Mouse (Mus musculus) hindlimb bud, embryonic 11.5 days (tissue): ENCODE data around the gene Olfr889.
"Not testable (repeated sequence)": the region's sequence is repeated elsewhere in the genome, so short reads cannot be mapped to it uniquely, and the experiment has no call there.

Source experiments
- DNase-seq: peaks from one replicate; pipeline ENCODE4 v3.0.0-alpha.2; 2012; ENCODE audit warnings: low read depth, low spot score; ENCODE audit errors: extremely low spot score

The Olfr889 gene

DNA sequence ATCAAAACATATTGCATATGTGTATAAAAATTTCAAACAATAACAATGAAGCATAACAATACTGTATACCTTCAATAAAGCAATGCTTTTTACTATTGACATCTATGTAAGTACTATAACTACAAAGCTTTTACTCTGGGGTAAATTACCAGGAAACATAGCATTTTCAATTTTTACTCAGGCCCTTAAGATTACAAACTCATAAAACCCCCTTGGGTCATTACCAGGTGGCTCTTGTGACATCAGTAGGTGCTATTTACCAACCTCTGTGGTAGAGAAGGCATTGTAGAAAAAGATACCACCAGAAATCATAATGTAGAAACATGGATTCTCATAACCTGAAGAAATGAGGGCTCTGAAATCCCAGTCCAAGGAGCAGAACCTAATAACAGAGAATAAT is at the start of gene Olfr889:
Gene Olfr889 (plus strand): TSS at position 301 of the 400 bp plus-strand sequence.
- DNase-seq = no peak

DNA sequence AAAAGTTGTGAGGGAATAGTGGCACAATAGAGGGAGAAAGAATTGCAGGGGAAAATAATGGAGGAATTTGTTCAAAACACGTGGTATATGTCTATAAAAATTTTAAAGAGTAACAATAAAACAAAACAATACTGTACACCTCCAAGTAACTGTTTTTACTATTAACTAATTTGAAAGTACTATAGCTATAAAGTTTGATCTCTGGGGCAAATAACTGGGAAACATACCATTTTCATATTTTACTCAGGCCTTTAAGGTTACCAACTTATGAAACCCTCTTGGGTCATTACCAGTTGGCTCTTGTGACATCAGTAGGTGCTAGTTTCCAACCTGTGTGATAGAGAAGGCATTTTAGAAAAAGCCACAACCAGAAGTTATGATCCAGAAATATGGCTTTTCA is 31.2 kb upstream of the Olfr889 start, which contains the start of gene Olfr887:
Gene Olfr887 (plus strand): TSS at position 301 of the 400 bp plus-strand sequence.
- no peak for DNase-seq

DNA sequence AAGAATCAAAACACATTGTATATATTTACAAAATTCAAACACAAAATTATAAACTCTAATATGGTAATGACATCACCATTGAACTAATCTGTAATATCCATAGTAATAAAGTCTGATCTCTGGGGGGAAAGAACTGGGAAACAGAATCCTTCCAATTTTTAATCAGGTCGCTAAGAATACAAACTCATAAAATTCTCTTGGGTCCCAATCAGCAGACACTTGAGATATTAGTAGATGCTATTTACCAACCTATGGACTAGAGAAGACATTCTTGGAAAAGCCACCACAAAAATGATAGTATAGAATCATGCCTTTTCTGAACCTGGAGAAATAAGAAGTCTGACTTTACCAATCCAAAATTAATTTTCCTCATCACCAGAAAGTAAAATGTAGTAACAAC is 7.2 kb upstream of the Olfr889 start, which contains the start of gene Olfr888:
Gene Olfr888 (plus strand): TSS at position 301 of the 400 bp plus-strand sequence.
- DNase-seq = no peak

DNA sequence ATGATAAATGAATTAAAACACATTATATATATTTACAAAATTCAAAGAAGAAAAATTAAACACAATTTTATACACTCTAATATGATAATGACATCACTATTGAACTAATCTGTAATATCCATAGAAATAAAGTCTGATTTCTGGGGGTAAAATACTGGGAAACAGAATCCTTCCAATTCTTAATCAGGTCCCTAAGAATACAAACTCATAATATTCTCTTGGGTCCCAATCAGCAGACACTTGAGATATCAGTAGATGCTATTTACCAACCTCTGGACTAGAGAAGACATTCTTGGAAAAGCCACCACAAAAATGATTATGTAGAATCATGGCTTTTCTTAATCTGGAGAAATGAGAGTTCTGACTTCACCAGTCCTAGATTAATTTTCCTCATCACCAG is 27.2 kb downstream of the Olfr889 start, which contains the start of gene Olfr890:
Gene Olfr890 (plus strand): TSS at position 301 of the 400 bp plus-strand sequence.
- no peak for DNase-seq

DNA sequence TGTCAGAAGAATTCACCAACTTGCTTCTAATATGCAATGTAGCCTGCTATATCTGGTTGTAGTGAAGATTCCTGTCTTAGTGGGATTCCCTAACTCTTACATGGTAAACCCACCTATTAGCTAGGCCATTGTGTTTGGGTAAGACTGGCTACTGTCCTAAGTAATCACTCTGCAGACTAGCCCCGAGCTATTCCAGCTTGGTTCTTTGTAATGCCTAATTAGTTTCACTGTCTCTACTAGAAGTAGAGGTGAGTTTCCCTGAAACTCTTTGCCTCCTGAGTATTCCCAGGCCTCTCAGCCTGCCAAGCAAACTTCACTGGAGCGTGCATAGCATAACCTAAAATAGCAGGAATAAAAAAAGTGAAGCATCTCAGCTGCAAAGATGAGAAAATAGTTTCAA is 53.3 kb downstream of the Olfr889 start:
- not testable (repeated sequence) for DNase-seq
